Mouse (Mus musculus): ENCODE results near the gene Il1a. TPM values are rescaled to one million over a fixed set of nuclear protein-coding genes. Genes with fewer than 3 reads are reported as not detected.

Il1a gene
- polyA plus RNA-seq, 1 experiment from 2014 or later = not detected

- no peak overlapping the region for H3K27ac ChIP-seq (replicated peaks; ENCODE audit: low read depth, low read length)
- no peak overlapping the region for H3K4me3 ChIP-seq (ENCODE audit: low read depth, low read length)
- no peaks in the 10 kb centered on the region for H3K27me3 ChIP-seq (replicated peaks; ENCODE audit: control insufficient read depth, insufficient read depth, low read length)
- H3K9me3 ChIP-seq (ENCODE audit: control insufficient read depth, low read length) = no peaks in the 10 kb centered on the region
- no peaks in the 10 kb centered on the region for H3K4me1 ChIP-seq (ENCODE audit: control insufficient read depth, insufficient read depth, low read length)
- H3K36me3 ChIP-seq (ENCODE audit: control insufficient read depth, insufficient read depth, low read length) = no peaks in the 10 kb centered on the region
- DNase-seq (ENCODE audit: low spot score) (no peak), ATAC-seq (ENCODE audit: low read depth) (no peak)
- H3K9ac ChIP-seq (ENCODE audit: low read depth, low read length) = no peak overlapping the region
- H3K4me2 ChIP-seq (ENCODE audit: low read depth, low read length) = no peak overlapping the region
- WGBS = 80% methylated on average over 4 of the region's 4 CpGs
Observed at GRCm38 (mm10) chr2:129315831-129316230, 6.1 kb upstream of the Il1a start.

GRCm38 (mm10) chr2:129314880-129315279, 5.1 kb upstream of the Il1a start:
- Histone ChIP-seq H3K4me1 (ENCODE audit: control insufficient read depth, insufficient read depth, low read length) (no peaks in the 10 kb centered on the region), H3K27ac (replicated peaks; ENCODE audit: low read depth, low read length) (no peak overlapping the region), H3K9me3 (ENCODE audit: control insufficient read depth, low read length) (no peaks in the 10 kb centered on the region), H3K36me3 (ENCODE audit: control insufficient read depth, insufficient read depth, low read length) (no peaks in the 10 kb centered on the region), H3K27me3 (replicated peaks; ENCODE audit: control insufficient read depth, insufficient read depth, low read length) (no peaks in the 10 kb centered on the region), H3K4me3 (ENCODE audit: low read depth, low read length) (no peak overlapping the region), H3K4me2 (ENCODE audit: low read depth, low read length) (no peak overlapping the region), H3K9ac (ENCODE audit: low read depth, low read length) (no peak overlapping the region)
- no peak for DNase-seq (ENCODE audit: low spot score)
- 81% methylated on average over 6 of the region's 6 CpGs for WGBS
- no peak for ATAC-seq (ENCODE audit: low read depth)

GRCm38 (mm10) chr2:129313934-129314333, 4.2 kb upstream of the Il1a start:
- Histone ChIP-seq H3K27me3 (replicated peaks; ENCODE audit: control insufficient read depth, insufficient read depth, low read length) (no peaks in the 10 kb centered on the region), H3K4me1 (ENCODE audit: control insufficient read depth, insufficient read depth, low read length) (no peaks in the 10 kb centered on the region), H3K4me2 (ENCODE audit: low read depth, low read length) (no peak overlapping the region), H3K9ac (ENCODE audit: low read depth, low read length) (no peak overlapping the region), H3K9me3 (ENCODE audit: control insufficient read depth, low read length) (no peaks in the 10 kb centered on the region), H3K4me3 (ENCODE audit: low read depth, low read length) (no peak overlapping the region), H3K36me3 (ENCODE audit: control insufficient read depth, insufficient read depth, low read length) (no peaks in the 10 kb centered on the region), H3K27ac (replicated peaks; ENCODE audit: low read depth, low read length) (no peak overlapping the region)
- DNase-seq (ENCODE audit: low spot score) = no peak
- ATAC-seq (ENCODE audit: low read depth) = no peak
- 85% methylated on average over 1 of the region's 1 CpGs for WGBS

GRCm38 (mm10) chr2:129306020-129306419, 3.8 kb downstream of the Il1a start:
- Histone ChIP-seq H3K4me2 (ENCODE audit: low read depth, low read length) (no peak overlapping the region), H3K27me3 (replicated peaks; ENCODE audit: control insufficient read depth, insufficient read depth, low read length) (no peaks in the 10 kb centered on the region), H3K27ac (replicated peaks; ENCODE audit: low read depth, low read length) (no peak overlapping the region), H3K9ac (ENCODE audit: low read depth, low read length) (no peak overlapping the region), H3K4me3 (ENCODE audit: low read depth, low read length) (no peak overlapping the region), H3K36me3 (ENCODE audit: control insufficient read depth, insufficient read depth, low read length) (no peaks in the 10 kb centered on the region), H3K9me3 (ENCODE audit: control insufficient read depth, low read length) (no peaks in the 10 kb centered on the region), H3K4me1 (ENCODE audit: control insufficient read depth, insufficient read depth, low read length) (no peaks in the 10 kb centered on the region)
- no peak for DNase-seq (ENCODE audit: low spot score)
- 70% methylated on average over 4 of the region's 4 CpGs for WGBS
- no peak for ATAC-seq (ENCODE audit: low read depth)

GRCm38 (mm10) chr2:129297589-129297982, 12.2 kb downstream of the Il1a start:
- no peaks in the 10 kb centered on the region for H3K27me3 ChIP-seq (replicated peaks; ENCODE audit: control insufficient read depth, insufficient read depth, low read length)
- H3K4me2 ChIP-seq (ENCODE audit: low read depth, low read length) = peak overlapping the region; percentile 84
- H3K4me3 ChIP-seq (ENCODE audit: low read depth, low read length) = peak overlapping the region; percentile 88
- H3K9ac ChIP-seq (ENCODE audit: low read depth, low read length) = peak overlapping the region; percentile 74
- H3K4me1 ChIP-seq (ENCODE audit: control insufficient read depth, insufficient read depth, low read length) = peaks cover 12% of the 10 kb centered on the region
- 5% methylated on average over 10 of the region's 10 CpGs for WGBS
- H3K36me3 ChIP-seq (ENCODE audit: control insufficient read depth, insufficient read depth, low read length) = no peaks in the 10 kb centered on the region
- ATAC-seq (ENCODE audit: low read depth) (peak; percentile 56), DNase-seq (ENCODE audit: low spot score) (peak; percentile 65)
- H3K27ac ChIP-seq (replicated peaks; ENCODE audit: low read depth, low read length) = peak overlapping the region; percentile 93
- no peaks in the 10 kb centered on the region for H3K9me3 ChIP-seq (ENCODE audit: control insufficient read depth, low read length)

GRCm38 (mm10) chr2:129296671-129297588, 12.8 kb downstream of the Il1a start, which contains the start of gene Ckap2l:
Ckap2l (minus strand) TSS chr2:129297212.
- Histone ChIP-seq H3K27ac (replicated peaks; ENCODE audit: low read depth, low read length) (peak within 1 kb of the TSS; percentile 93), H3K27me3 (replicated peaks; ENCODE audit: control insufficient read depth, insufficient read depth, low read length) (no peaks in the 10 kb centered on the region), H3K4me2 (ENCODE audit: low read depth, low read length) (peak within 1 kb of the TSS; percentile 84), H3K36me3 (ENCODE audit: control insufficient read depth, insufficient read depth, low read length) (no peaks in the 10 kb centered on the region), H3K9ac (ENCODE audit: low read depth, low read length) (peak within 1 kb of the TSS; percentile 82), H3K9me3 (ENCODE audit: control insufficient read depth, low read length) (no peaks in the 10 kb centered on the region), H3K4me1 (ENCODE audit: control insufficient read depth, insufficient read depth, low read length) (peaks cover 12% of the 10 kb centered on the region), H3K4me3 (ENCODE audit: low read depth, low read length) (peak within 1 kb of the TSS; percentile 88)
- ATAC-seq (ENCODE audit: low read depth) (peak; percentile 100), DNase-seq (ENCODE audit: low spot score) (peak; percentile 99)
- WGBS = under 1% methylated on average over 42 of the region's 50 CpGs

GRCm38 (mm10) chr2:129296086-129296485, 13.7 kb downstream of the Il1a start:
- Histone ChIP-seq H3K4me1 (ENCODE audit: control insufficient read depth, insufficient read depth, low read length) (peaks cover 12% of the 10 kb centered on the region), H3K9ac (ENCODE audit: low read depth, low read length) (peak overlapping the region; percentile 82), H3K36me3 (ENCODE audit: control insufficient read depth, insufficient read depth, low read length) (no peaks in the 10 kb centered on the region), H3K27ac (replicated peaks; ENCODE audit: low read depth, low read length) (no peak overlapping the region; the same call in 1 of the 2 replicates), H3K4me2 (ENCODE audit: low read depth, low read length) (peak overlapping the region; percentile 81), H3K27me3 (replicated peaks; ENCODE audit: control insufficient read depth, insufficient read depth, low read length) (no peaks in the 10 kb centered on the region), H3K4me3 (ENCODE audit: low read depth, low read length) (peak overlapping the region; percentile 88), H3K9me3 (ENCODE audit: control insufficient read depth, low read length) (no peaks in the 10 kb centered on the region)
- no peak for ATAC-seq (ENCODE audit: low read depth)
- DNase-seq (ENCODE audit: low spot score) = no peak
- WGBS = 53% methylated on average over 5 of the region's 5 CpGs

GRCm38 (mm10) chr2:129295075-129295474, 14.7 kb downstream of the Il1a start:
- DNase-seq (ENCODE audit: low spot score) (no peak), ATAC-seq (ENCODE audit: low read depth) (no peak)
- H3K4me1 ChIP-seq (ENCODE audit: control insufficient read depth, insufficient read depth, low read length) = peaks cover 12% of the 10 kb centered on the region
- no peaks in the 10 kb centered on the region for H3K9me3 ChIP-seq (ENCODE audit: control insufficient read depth, low read length)
- no peaks in the 10 kb centered on the region for H3K27me3 ChIP-seq (replicated peaks; ENCODE audit: control insufficient read depth, insufficient read depth, low read length)
- no peak overlapping the region for H3K9ac ChIP-seq (ENCODE audit: low read depth, low read length)
- H3K27ac ChIP-seq (replicated peaks; ENCODE audit: low read depth, low read length) = no peak overlapping the region
- no peak overlapping the region for H3K4me3 ChIP-seq (ENCODE audit: low read depth, low read length)
- 90% methylated on average over 5 of the region's 5 CpGs for WGBS
- peaks cover under 1% of the 10 kb centered on the region; the same call in 1 of the 2 replicates for H3K36me3 ChIP-seq (ENCODE audit: control insufficient read depth, insufficient read depth, low read length)
- no peak overlapping the region for H3K4me2 ChIP-seq (ENCODE audit: low read depth, low read length)

All from embryonic facial prominence, embryonic 14.5 days (tissue).